Mouse (Mus musculus): Measurements from ENCODE around the gene Dnttip1.

- no peak for TF ChIP-seq CTCF (IDR thresholded peaks at IDR 0.05; ENCODE audit: extremely low read depth, insufficient read depth, low read length)
- no peak for TF ChIP-seq POLR2A (IDR thresholded peaks at IDR 0.05; ENCODE audit: extremely low read depth, insufficient read depth, low read length)
These were observed 54.6 kb downstream of the Dnttip1 start for GRCm38 (mm10) chr2:164800252-164801004.

Measured in cortical plate, adult 2 months (tissue).